15 mouse cellular contexts compared by ENCODE assay signal in the genomic region with DNA sequence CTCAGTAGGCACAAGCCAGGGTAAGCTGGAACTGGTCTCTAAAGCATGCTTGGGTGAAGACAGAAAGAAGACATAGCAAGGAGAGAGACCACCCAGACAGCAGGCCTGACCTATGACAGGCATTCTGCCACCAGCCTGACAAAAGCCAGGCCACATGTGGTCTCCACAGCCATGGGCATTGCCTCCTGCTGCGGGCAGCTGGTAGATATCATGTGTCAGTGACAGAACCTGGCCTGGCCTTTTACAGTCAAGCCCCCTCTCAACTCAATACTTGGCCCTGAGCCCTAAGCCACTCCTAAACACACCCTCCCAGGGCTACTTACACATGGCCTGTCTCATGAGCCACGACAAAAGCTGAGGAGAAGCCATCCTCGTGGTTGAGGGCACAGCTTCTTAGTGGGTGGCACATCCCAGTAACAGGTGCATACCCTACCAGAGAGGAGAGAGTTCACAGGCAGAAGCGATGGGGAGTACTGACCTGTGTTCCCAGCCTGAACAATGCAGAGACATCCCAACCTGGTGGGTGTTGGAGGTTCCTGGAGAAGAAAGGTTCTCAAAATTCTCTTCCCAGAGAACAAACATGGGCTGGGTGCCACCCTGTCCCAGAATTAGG. TPM values are rescaled to one million over a fixed set of nuclear protein-coding genes. Genes with fewer than 3 reads are reported as not detected.
A peak's percentile ranks its signal among the peaks of the same experiment; 100 is the strongest.
DNase-seq lines count a peak whose midpoint lies in the region; ATAC-seq lines count a peak whose summit lies in the region.
"Had no signal": no experiment of that assay in that cellular context is flagged by ENCODE, and none has a peak within 500 bp of the region (broad histone marks: within the 10 kb centered on the region; RNA-seq: fewer than 3 reads in every experiment).

No protein-coding gene starts in this region.

- no peak for DNase-seq in heart, postnatal 25 days (ENCODE audit: low spot score)
- peak; percentile 84 for DNase-seq in left cerebral cortex, postnatal 4 days
- no peak for DNase-seq in left cerebral cortex, adult 8-10 months (ENCODE audit: low spot score in 2 of 2)
- DNase-seq in embryonic facial prominence, embryonic 11.5 days (ENCODE audit: low spot score): peak; percentile 27
- DNase-seq in mesoderm, embryonic 11.5 days (ENCODE audit: low read depth, low spot score): peak; percentile 37
- DNase-seq in gastrocnemius, postnatal 36 days: no peak
- DNase-seq: cerebellum, adult 9-10 months; gastrocnemius, postnatal 14 days; thymus, postnatal 4 days had no signal

- H3K27me3 ChIP-seq in heart, embryonic 16.5 days (ENCODE audit: control insufficient read depth, insufficient read depth, low read length): no peaks in the 10 kb centered on the region
- H3K27me3 ChIP-seq in embryonic facial prominence, embryonic 11.5 days (ENCODE audit: control insufficient read depth, insufficient read depth, low read length): no peaks in the 10 kb centered on the region
- H3K27me3 ChIP-seq: stomach, embryonic 15.5 days had no signal

- peak; percentile 90 for ATAC-seq in heart, embryonic 16.5 days (replicated peaks; ENCODE audit: extremely low read depth, insufficient read depth, low FRiP score)
- ATAC-seq in embryonic facial prominence, embryonic 11.5 days (replicated peaks; ENCODE audit: insufficient number of reproducible peaks, low FRiP score, low TSS enrichment, low read depth): no peak

- no peak overlapping the region for H3K9ac ChIP-seq in heart, embryonic 16.5 days (ENCODE audit: low read length)
- H3K9ac ChIP-seq in embryonic facial prominence, embryonic 11.5 days (replicated peaks; ENCODE audit: low read length): no peak overlapping the region
- H3K9ac ChIP-seq: liver, embryonic 14.5 days; stomach, embryonic 15.5 days had no signal

- no peaks in the 10 kb centered on the region for H3K9me3 ChIP-seq in heart, embryonic 16.5 days (replicated peaks; ENCODE audit: control insufficient read depth, low read length)
- H3K9me3 ChIP-seq in embryonic facial prominence, embryonic 11.5 days (replicated peaks; ENCODE audit: control insufficient read depth, low read length): no peaks in the 10 kb centered on the region
- H3K9me3 ChIP-seq: stomach, embryonic 15.5 days had no signal

- intact Hi-C loops in heart, postnatal 25 days (cut with DNase I): no loop called here
- intact Hi-C loops in left cerebral cortex, postnatal 4 days (cut with DNase I): no loop called here
- intact Hi-C loops in gastrocnemius, postnatal 36 days (cut with DNase I): no loop called here

- WGBS in heart, embryonic 16.5 days: 24% methylated on average over 4 of the region's 4 CpGs
- WGBS in embryonic facial prominence, embryonic 11.5 days: 62% methylated on average over 4 of the region's 4 CpGs

- no peak overlapping the region for H3K4me2 ChIP-seq in heart, embryonic 16.5 days (ENCODE audit: low read depth, low read length)
- no peak overlapping the region for H3K4me2 ChIP-seq in embryonic facial prominence, embryonic 11.5 days (ENCODE audit: low read depth, low read length)
- H3K4me2 ChIP-seq: stomach, embryonic 15.5 days had no signal

- H3K4me1 ChIP-seq in heart, embryonic 16.5 days (ENCODE audit: control insufficient read depth, insufficient read depth, low read length): peaks cover 7% of the 10 kb centered on the region
- H3K4me1 ChIP-seq in embryonic facial prominence, embryonic 11.5 days (ENCODE audit: control insufficient read depth, insufficient read depth, low read length): no peaks in the 10 kb centered on the region
- H3K4me1 ChIP-seq: stomach, embryonic 15.5 days had no signal

- H3K4me3 ChIP-seq in heart, embryonic 16.5 days (ENCODE audit: low read length): no peak overlapping the region
- H3K4me3 ChIP-seq in embryonic facial prominence, embryonic 11.5 days (ENCODE audit: low read depth, low read length): no peak overlapping the region
- H3K4me3 ChIP-seq: stomach, embryonic 15.5 days had no signal

- H3K36me3 ChIP-seq in heart, embryonic 16.5 days (ENCODE audit: control insufficient read depth, insufficient read depth): no peaks in the 10 kb centered on the region
- H3K36me3 ChIP-seq in embryonic facial prominence, embryonic 11.5 days (replicated peaks; ENCODE audit: control insufficient read depth, insufficient read depth, low read depth, low read length): no peaks in the 10 kb centered on the region
- H3K36me3 ChIP-seq: stomach, embryonic 15.5 days had no signal

- peak overlapping the region; percentile 38; the same call in 1 of the 2 replicates for H3K27ac ChIP-seq in heart, embryonic 16.5 days (ENCODE audit: low read length)
- no peak overlapping the region for H3K27ac ChIP-seq in embryonic facial prominence, embryonic 11.5 days (replicated peaks; ENCODE audit: low read depth, low read length)
- H3K27ac ChIP-seq: liver, embryonic 14.5 days; stomach, embryonic 15.5 days had no signal

RNA-seq across cellular contexts. Expression of a gene that starts 46.3 kb away (rescaled TPM):
- polyA plus RNA-seq in heart, embryonic 16.5 days (2015; fragmentation: Nextera tagmentation; extraction: Ambion mirVana): 1.8 TPM in 2 replicates
- 1 to 10 TPM; 1.6 to 2.4 TPM for total RNA-seq in heart, postnatal 25 days (2021)
- total RNA-seq in left cerebral cortex, postnatal 4 days (2021): 1 to 10 TPM; 1.0 to 1.5 TPM
- under 1 TPM; 0.09 to 0.27 (median 0.18) TPM for total RNA-seq in left cerebral cortex, adult 8-10 months (2022)
- 0.27 and 0.64 TPM in 2 replicates for polyA plus RNA-seq in embryonic facial prominence, embryonic 11.5 days (2014; fragmentation: Nextera tagmentation; extraction: Ambion mirVana)
- 1 to 10 TPM; 1.1 TPM for total RNA-seq in gastrocnemius, postnatal 36 days (2021)
- total RNA-seq: megakaryocyte progenitor cell, adult 5-6 weeks had no signal

RNA-seq across cellular contexts. Expression of a gene that starts 55.1 kb away (rescaled TPM):
- 34.0 and 89.2 TPM in 2 replicates for polyA plus RNA-seq in heart, embryonic 16.5 days (2015; fragmentation: Nextera tagmentation; extraction: Ambion mirVana)
- not detected for total RNA-seq in heart, postnatal 25 days (2021)
- total RNA-seq in left cerebral cortex, postnatal 4 days (2021): under 1 TPM; 0.54 to 0.56 TPM
- total RNA-seq in left cerebral cortex, adult 8-10 months (2022): 1 to 10 TPM in 1 of 4 experiments, under 1 TPM in 3; 0.26 to 1.2 (median 0.72) TPM
- not detected in 2 replicates for polyA plus RNA-seq in embryonic facial prominence, embryonic 11.5 days (2014; fragmentation: Nextera tagmentation; extraction: Ambion mirVana)
- total RNA-seq in gastrocnemius, postnatal 36 days (2021): 1 to 10 TPM in 1 of 2 experiments, not detected in 1; 1.7 TPM
- total RNA-seq: adrenal gland, adult 18-20 months; gastrocnemius, postnatal 14 days; megakaryocyte progenitor cell, adult 5-6 weeks had no signal
- polyA plus RNA-seq: intestine, embryonic 14.5 days; liver, embryonic 14.5 days; stomach, embryonic 15.5 days had no signal

Comparison
In these comparisons a context has a peak if more than half of its experiments do, and no peak if none do; other contexts are left out.
1. DNase-seq: peak in left cerebral cortex, postnatal 4 days (single experiment), embryonic facial prominence, embryonic 11.5 days (single experiment) and mesoderm, embryonic 11.5 days (single experiment); none in heart, postnatal 25 days (single experiment), left cerebral cortex, adult 8-10 months (0 of 2) and gastrocnemius, postnatal 36 days (0 of 2).